Mouse (Mus musculus) erythroblast, embryonic 14.5 days (primary cell): ENCODE results near the gene Ces1b.

Experiments
- GATA1 ChIP-seq: IDR thresholded peaks from 2 replicates; pipeline ENCODE4 v1.6.1; 2012; ENCODE audit warnings: low read length, inconsistent platforms, mixed read lengths
- TAL1 ChIP-seq: IDR thresholded peaks from 3 replicates; pipeline ENCODE4 v1.6.1; 2012; ENCODE audit warnings: low read length, inconsistent platforms, mixed read lengths

- TF ChIP-seq GATA1 (no peak), TAL1 (no peak)
Measured at GRCm38 (mm10) chr8:93011439-93011838, 68.4 kb downstream of the Ces1b start.
